Mouse (Mus musculus): ENCODE results near the gene Zfp365. TPM values are rescaled to one million over a fixed set of nuclear protein-coding genes. Genes with fewer than 3 reads are reported as not detected.

The Zfp365 gene
- polyA plus RNA-seq (2015; fragmentation: Nextera tagmentation; extraction: Ambion mirVana), result 0.48 and 0.82 TPM in 2 replicates

DNA sequence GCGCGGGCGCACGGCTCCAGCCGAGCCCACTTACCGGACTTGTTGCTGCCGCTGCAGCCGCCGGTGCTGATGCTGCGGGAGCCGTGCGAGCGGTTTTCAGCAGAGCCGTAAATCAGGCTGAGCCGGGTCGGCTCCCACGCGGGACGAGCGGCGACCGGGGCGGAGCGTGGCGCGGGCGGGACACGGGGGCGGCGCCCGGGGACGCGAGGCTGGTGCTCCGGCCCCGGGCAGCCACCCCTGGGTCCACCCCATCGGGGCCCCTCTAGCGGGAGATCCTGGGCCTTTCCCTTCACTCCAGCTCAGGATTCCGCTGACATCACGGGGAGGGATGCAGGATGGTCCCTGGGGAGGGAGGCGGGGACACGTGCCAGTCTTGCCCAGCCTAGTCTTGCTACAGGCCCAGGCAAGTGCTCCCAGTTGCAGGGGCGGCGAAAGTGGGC, at the start of gene Zfp365:
TSS of gene Zfp365 (minus strand) at position 326 of the 440 bp plus-strand sequence.
- no peak within 1 kb of the TSS for H3K27ac ChIP-seq
- H3K36me3 ChIP-seq, result no peaks in the 10 kb centered on the region
- WGBS, result 1% methylated on average over 43 of the region's 43 CpGs
- peaks cover 10% of the 10 kb centered on the region for H3K4me1 ChIP-seq (replicated peaks)
- peak within 1 kb of the TSS; percentile 96 for H3K4me2 ChIP-seq
- peaks cover 12% of the 10 kb centered on the region for H3K27me3 ChIP-seq
- ATAC-seq (replicated peaks; ENCODE audit: insufficient number of reproducible peaks, insufficient read depth, low FRiP score, low read depth), result peak; percentile 73
- H3K4me3 ChIP-seq, result peak within 1 kb of the TSS; percentile 62
- no peaks in the 10 kb centered on the region for H3K9me3 ChIP-seq (replicated peaks)
- peak within 1 kb of the TSS; percentile 60 for H3K9ac ChIP-seq

GRCm38 (mm10) chr10:67959982-67960381, 47.5 kb upstream of the Zfp365 start:
- H3K27ac ChIP-seq, result no peak overlapping the region
- no peak overlapping the region for H3K9ac ChIP-seq

DNA sequence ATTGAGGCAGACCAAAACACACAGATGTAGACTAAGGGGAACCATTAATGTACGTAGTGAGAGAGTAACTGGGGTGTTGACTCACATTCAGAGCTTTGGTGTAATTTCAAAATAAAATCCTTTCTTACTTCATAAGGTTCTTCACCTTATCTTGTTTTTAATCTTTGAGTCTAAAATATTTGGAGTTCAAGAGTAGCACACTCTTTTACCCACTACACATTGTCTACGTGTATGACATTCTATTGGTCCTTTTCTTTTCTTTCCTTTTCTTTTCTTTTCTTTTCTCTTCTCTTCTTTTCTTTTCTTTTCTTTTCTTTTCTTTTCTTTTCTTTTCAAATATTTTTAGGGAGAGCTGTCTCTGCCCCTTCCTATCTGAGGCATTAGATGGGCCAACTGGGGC, 43.5 kb upstream of the Zfp365 start:
- no peak overlapping the region for H3K27ac ChIP-seq

More at GRCm38 (mm10) chr10:67959982-67960381, 47.5 kb upstream of the Zfp365 start:
- 66% methylated on average over 3 of the region's 3 CpGs for WGBS
- H3K27me3 ChIP-seq, result no peaks in the 10 kb centered on the region; the same call in 1 of the 2 replicates
- H3K9me3 ChIP-seq (replicated peaks), result no peaks in the 10 kb centered on the region
- no peaks in the 10 kb centered on the region for H3K36me3 ChIP-seq
- H3K4me1 ChIP-seq (replicated peaks), result no peaks in the 10 kb centered on the region
- H3K4me3 ChIP-seq, result no peak overlapping the region
- no peak overlapping the region for H3K4me2 ChIP-seq
- ATAC-seq (replicated peaks; ENCODE audit: insufficient number of reproducible peaks, insufficient read depth, low FRiP score, low read depth), result no peak

DNA sequence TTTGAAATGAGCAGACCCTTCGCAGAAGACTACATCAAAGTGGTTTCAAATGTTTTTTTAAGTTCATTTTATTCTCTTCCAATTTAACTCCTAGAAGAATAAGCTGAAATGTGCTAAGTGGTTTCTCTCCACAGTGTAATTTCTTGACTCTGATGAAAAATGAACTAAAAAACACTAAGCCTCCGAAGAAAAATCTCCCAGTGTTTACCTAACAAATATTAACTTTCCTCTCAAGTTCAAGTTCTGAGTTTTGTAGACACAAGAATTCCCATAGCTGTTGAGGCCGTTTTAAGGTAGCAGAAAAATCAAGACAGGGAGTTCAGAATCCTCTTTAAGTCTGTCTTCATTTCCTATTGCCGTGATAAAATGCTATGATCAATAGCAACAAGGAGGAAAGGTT, 39.2 kb upstream of the Zfp365 start:
- no peaks in the 10 kb centered on the region for H3K4me1 ChIP-seq (replicated peaks)
- H3K27me3 ChIP-seq, result no peaks in the 10 kb centered on the region
- no peak overlapping the region for H3K4me3 ChIP-seq
- no peaks in the 10 kb centered on the region for H3K36me3 ChIP-seq
- H3K27ac ChIP-seq, result no peak overlapping the region
- no peak for ATAC-seq (replicated peaks; ENCODE audit: insufficient number of reproducible peaks, insufficient read depth, low FRiP score, low read depth)
- no peak overlapping the region for H3K9ac ChIP-seq
- no peak overlapping the region for H3K4me2 ChIP-seq
- WGBS, result 74% methylated on average over 4 of the region's 4 CpGs
- H3K9me3 ChIP-seq (replicated peaks), result no peaks in the 10 kb centered on the region

More for the DNA sequence above, 43.5 kb upstream of the Zfp365 start:
- Histone ChIP-seq H3K36me3 (no peaks in the 10 kb centered on the region), H3K4me1 (replicated peaks) (no peaks in the 10 kb centered on the region), H3K4me2 (no peak overlapping the region), H3K9me3 (replicated peaks) (no peaks in the 10 kb centered on the region), H3K4me3 (no peak overlapping the region), H3K27me3 (no peaks in the 10 kb centered on the region), H3K9ac (no peak overlapping the region)
- WGBS, result 92% methylated on average over 2 of the region's 2 CpGs
- ATAC-seq (replicated peaks; ENCODE audit: insufficient number of reproducible peaks, insufficient read depth, low FRiP score, low read depth), result no peak

DNA sequence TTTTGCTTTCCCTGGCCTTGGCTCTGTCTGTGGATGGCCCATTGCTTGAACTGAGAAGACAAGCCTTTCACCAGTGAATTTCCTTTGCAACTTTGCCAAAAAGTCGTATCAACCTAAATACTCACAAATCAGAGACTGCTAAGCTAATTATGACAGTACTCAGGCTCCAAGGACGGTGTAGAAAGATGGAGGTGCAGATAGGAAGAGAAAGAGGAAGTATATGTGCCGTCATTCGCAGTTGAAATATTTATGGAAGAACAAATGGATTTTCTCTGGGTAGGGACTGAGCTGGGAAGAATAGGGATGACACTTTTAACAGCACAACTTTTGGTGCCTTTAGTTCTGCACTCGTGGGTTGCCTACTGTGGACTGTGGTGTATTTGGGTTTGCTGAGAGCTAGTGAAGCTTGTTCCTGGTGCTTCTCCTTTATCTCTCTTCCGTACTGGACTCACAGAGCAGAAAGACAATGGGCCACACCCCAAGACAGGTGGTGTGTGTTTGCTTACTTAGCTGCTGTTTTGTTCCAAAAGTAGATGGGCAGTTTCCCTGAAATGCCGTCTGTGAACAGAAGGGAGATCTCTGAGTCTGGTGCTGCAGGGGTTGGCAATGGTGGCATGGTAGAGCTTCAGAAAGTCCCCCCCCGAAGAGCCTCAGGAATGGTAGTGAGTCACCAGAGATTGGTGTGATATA, 37.7 kb upstream of the Zfp365 start:
- no peaks in the 10 kb centered on the region for H3K36me3 ChIP-seq
- H3K4me1 ChIP-seq (replicated peaks), result no peaks in the 10 kb centered on the region
- 58% methylated on average over 8 of the region's 8 CpGs for WGBS
- no peak for ATAC-seq (replicated peaks; ENCODE audit: insufficient number of reproducible peaks, insufficient read depth, low FRiP score, low read depth)
- H3K4me2 ChIP-seq, result no peak overlapping the region
- no peaks in the 10 kb centered on the region for H3K27me3 ChIP-seq
- H3K4me3 ChIP-seq, result no peak overlapping the region
- no peak overlapping the region for H3K27ac ChIP-seq
- no peak overlapping the region for H3K9ac ChIP-seq
- H3K9me3 ChIP-seq (replicated peaks), result no peaks in the 10 kb centered on the region

- H3K9ac ChIP-seq, result no peak overlapping the region
- H3K9me3 ChIP-seq (replicated peaks), result no peaks in the 10 kb centered on the region
- H3K36me3 ChIP-seq, result no peaks in the 10 kb centered on the region
- 81% methylated on average over 4 of the region's 4 CpGs for WGBS
- no peaks in the 10 kb centered on the region for H3K4me1 ChIP-seq (replicated peaks)
- H3K4me3 ChIP-seq, result no peak overlapping the region
- H3K4me2 ChIP-seq, result no peak overlapping the region
- H3K27me3 ChIP-seq, result no peaks in the 10 kb centered on the region
- ATAC-seq (replicated peaks; ENCODE audit: insufficient number of reproducible peaks, insufficient read depth, low FRiP score, low read depth), result no peak
- no peak overlapping the region for H3K27ac ChIP-seq
These were observed 31.1 kb upstream of the Zfp365 start for GRCm38 (mm10) chr10:67943513-67943912.

DNA sequence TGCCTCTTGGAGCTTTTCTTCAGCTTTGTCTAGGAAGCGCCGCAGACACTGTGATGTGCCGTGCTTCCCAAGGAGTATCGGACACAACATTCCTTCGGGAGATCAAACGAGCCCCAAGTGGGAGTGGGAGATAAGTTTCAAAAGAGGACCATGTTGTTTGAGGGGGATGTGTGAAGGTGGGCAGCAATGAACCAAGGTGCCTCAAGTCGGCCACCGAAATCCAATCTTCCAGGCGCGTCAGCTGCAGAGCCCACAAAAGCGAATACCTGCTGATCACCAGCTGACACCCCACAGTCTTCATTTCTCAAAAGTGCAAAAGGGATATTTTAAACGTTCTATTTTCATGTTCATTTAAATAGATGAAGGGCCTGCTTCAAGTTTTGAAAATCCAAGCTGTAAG, 27.1 kb upstream of the Zfp365 start:
- H3K4me2 ChIP-seq, result no peak overlapping the region
- H3K9ac ChIP-seq, result no peak overlapping the region
- H3K4me3 ChIP-seq, result no peak overlapping the region
- H3K36me3 ChIP-seq, result no peaks in the 10 kb centered on the region
- no peaks in the 10 kb centered on the region for H3K9me3 ChIP-seq (replicated peaks)
- H3K27me3 ChIP-seq, result no peaks in the 10 kb centered on the region
- ATAC-seq (replicated peaks; ENCODE audit: insufficient number of reproducible peaks, insufficient read depth, low FRiP score, low read depth), result no peak
- WGBS, result 61% methylated on average over 12 of the region's 12 CpGs
- H3K27ac ChIP-seq, result no peak overlapping the region
- no peaks in the 10 kb centered on the region for H3K4me1 ChIP-seq (replicated peaks)

GRCm38 (mm10) chr10:67937775-67938174, 25.3 kb upstream of the Zfp365 start:
- Histone ChIP-seq H3K27me3 (no peaks in the 10 kb centered on the region), H3K9ac (no peak overlapping the region), H3K4me2 (no peak overlapping the region), H3K9me3 (replicated peaks) (no peaks in the 10 kb centered on the region), H3K36me3 (no peaks in the 10 kb centered on the region), H3K27ac (no peak overlapping the region), H3K4me1 (replicated peaks) (no peaks in the 10 kb centered on the region), H3K4me3 (no peak overlapping the region)
- no peak for ATAC-seq (replicated peaks; ENCODE audit: insufficient number of reproducible peaks, insufficient read depth, low FRiP score, low read depth)
- 76% methylated on average over 5 of the region's 5 CpGs for WGBS

- no peak overlapping the region for H3K4me2 ChIP-seq
- H3K36me3 ChIP-seq, result no peaks in the 10 kb centered on the region
- H3K4me3 ChIP-seq, result no peak overlapping the region
- H3K9ac ChIP-seq, result no peak overlapping the region
- no peak for ATAC-seq (replicated peaks; ENCODE audit: insufficient number of reproducible peaks, insufficient read depth, low FRiP score, low read depth)
- no peaks in the 10 kb centered on the region for H3K27me3 ChIP-seq
- no peaks in the 10 kb centered on the region for H3K9me3 ChIP-seq (replicated peaks)
- no peak overlapping the region for H3K27ac ChIP-seq
- no peaks in the 10 kb centered on the region for H3K4me1 ChIP-seq (replicated peaks)
- WGBS, result 58% methylated on average over 4 of the region's 4 CpGs
These were observed 24.5 kb upstream of the Zfp365 start for GRCm38 (mm10) chr10:67936944-67937343.

DNA sequence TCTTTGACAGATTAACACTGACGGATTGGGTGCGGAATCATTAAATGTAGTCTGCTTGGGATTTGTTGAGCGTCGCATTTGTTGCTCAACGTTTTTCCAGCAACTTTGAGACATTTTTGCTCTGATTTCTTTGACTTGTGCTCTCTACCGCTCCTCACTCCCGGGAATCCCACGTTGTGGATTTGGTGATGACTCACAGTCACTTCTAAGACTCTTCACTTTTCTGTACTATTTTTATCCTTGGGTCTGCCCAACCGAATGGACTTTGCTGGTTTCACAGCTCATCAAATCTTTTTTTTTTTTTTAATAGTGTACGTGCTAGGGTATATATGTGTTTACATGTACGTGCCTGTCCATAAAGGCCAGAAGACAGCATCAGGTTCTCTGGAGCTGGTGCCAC, 20.3 kb upstream of the Zfp365 start:
- Histone ChIP-seq H3K4me2 (no peak overlapping the region), H3K27me3 (no peaks in the 10 kb centered on the region), H3K9ac (no peak overlapping the region), H3K9me3 (replicated peaks) (no peaks in the 10 kb centered on the region), H3K36me3 (no peaks in the 10 kb centered on the region), H3K4me1 (replicated peaks) (no peaks in the 10 kb centered on the region), H3K4me3 (no peak overlapping the region), H3K27ac (no peak overlapping the region)
- WGBS, result 79% methylated on average over 11 of the region's 11 CpGs
- ATAC-seq (replicated peaks; ENCODE audit: insufficient number of reproducible peaks, insufficient read depth, low FRiP score, low read depth), result no peak

GRCm38 (mm10) chr10:67931328-67931727, 18.9 kb upstream of the Zfp365 start:
- Histone ChIP-seq H3K9me3 (replicated peaks) (no peaks in the 10 kb centered on the region), H3K4me2 (no peak overlapping the region), H3K9ac (no peak overlapping the region), H3K27ac (no peak overlapping the region), H3K27me3 (no peaks in the 10 kb centered on the region), H3K36me3 (no peaks in the 10 kb centered on the region), H3K4me3 (no peak overlapping the region), H3K4me1 (replicated peaks) (no peaks in the 10 kb centered on the region)
- ATAC-seq (replicated peaks; ENCODE audit: insufficient number of reproducible peaks, insufficient read depth, low FRiP score, low read depth), result no peak
- WGBS, result 81% methylated on average over 4 of the region's 4 CpGs

DNA sequence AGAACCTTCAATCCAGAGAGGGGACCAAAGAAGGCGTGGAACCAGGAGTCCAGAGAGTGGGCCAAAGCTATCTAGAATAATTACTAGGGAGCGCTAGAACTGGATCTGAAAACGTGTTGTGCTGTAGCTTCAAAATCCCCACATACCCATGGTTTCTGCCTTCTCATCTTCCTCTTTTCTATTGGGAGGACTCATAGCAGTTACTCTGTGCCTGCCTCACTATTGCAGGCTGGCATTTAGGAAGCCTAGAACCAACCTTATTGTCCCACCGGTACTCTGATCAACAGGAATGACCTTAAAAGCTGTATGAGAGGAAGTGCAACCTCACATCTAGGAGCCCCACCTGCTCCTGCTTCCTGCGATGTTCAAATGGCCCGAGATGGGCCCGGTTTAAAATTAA, 16.1 kb upstream of the Zfp365 start:
- no peak overlapping the region for H3K4me2 ChIP-seq
- H3K36me3 ChIP-seq, result no peaks in the 10 kb centered on the region
- ATAC-seq (replicated peaks; ENCODE audit: insufficient number of reproducible peaks, insufficient read depth, low FRiP score, low read depth), result no peak
- no peak overlapping the region for H3K27ac ChIP-seq
- no peaks in the 10 kb centered on the region for H3K4me1 ChIP-seq (replicated peaks)
- 76% methylated on average over 7 of the region's 7 CpGs for WGBS
- no peak overlapping the region for H3K9ac ChIP-seq
- no peaks in the 10 kb centered on the region for H3K9me3 ChIP-seq (replicated peaks)
- H3K4me3 ChIP-seq, result no peak overlapping the region
- H3K27me3 ChIP-seq, result no peaks in the 10 kb centered on the region

All from heart, embryonic 15.5 days (tissue).